Comparison of ENCODE assay signal across 8 mouse cellular contexts in genomic region chr17:56304718-56305117, GRCm38 (mm10). TPM values are rescaled to one million over a fixed set of nuclear protein-coding genes. Genes with fewer than 3 reads are reported as not detected.
A peak's percentile ranks its signal among the peaks of the same experiment; 100 is the strongest.
DNase-seq lines count a peak whose midpoint lies in the region; ATAC-seq and TF ChIP-seq lines count a peak whose summit lies in the region.

No protein-coding gene starts in this region.

- no peaks in the 10 kb centered on the region for H3K9me3 ChIP-seq in heart, embryonic 12.5 days (replicated peaks)
- no peaks in the 10 kb centered on the region for H3K9me3 ChIP-seq in ES-Bruce4 (replicated peaks; ENCODE audit: control insufficient read depth, insufficient read depth, low read length, poor library complexity, severe bottlenecking)
- no peaks in the 10 kb centered on the region for H3K9me3 ChIP-seq in hindbrain, embryonic 10.5 days

- no peak for DNase-seq in heart, postnatal 36 days
- no peak for DNase-seq in hindbrain, embryonic 10.5 days (ENCODE audit: low spot score)
- DNase-seq in frontal cortex, postnatal 10 days (ENCODE audit: low spot score in 2 of 2), result no peak
- no peak for DNase-seq in spleen, postnatal 36 days (ENCODE audit: low spot score in 2 of 2)
- no peak for DNase-seq in B cell, adult 2 months

- ATAC-seq in heart, embryonic 12.5 days (ENCODE audit: insufficient number of reproducible peaks, low FRiP score), result no peak

- no peak for TF ChIP-seq POLR2A in ES-Bruce4 (IDR thresholded peaks at IDR 0.05; ENCODE audit: insufficient read depth, low read length)

- no peak overlapping the region; the same call in 1 of the 2 replicates for H3K27ac ChIP-seq in heart, embryonic 12.5 days (ENCODE audit: poor library complexity, severe bottlenecking)
- H3K27ac ChIP-seq in ES-Bruce4 (ENCODE audit: insufficient read depth, low read length) (no peak overlapping the region), macrophage (no peak overlapping the region; the same call in 1 of the 2 replicates)
- peak overlapping the region; percentile 97 for H3K27ac ChIP-seq in hindbrain, embryonic 10.5 days

- peaks cover 33% of the 10 kb centered on the region for H3K4me1 ChIP-seq in heart, embryonic 12.5 days (replicated peaks)
- peaks cover 2% of the 10 kb centered on the region for H3K4me1 ChIP-seq in ES-Bruce4 (ENCODE audit: control insufficient read depth, insufficient read depth, low read length)
- H3K4me1 ChIP-seq in hindbrain, embryonic 10.5 days (replicated peaks), result peaks cover 64% of the 10 kb centered on the region

- no peaks in the 10 kb centered on the region for H3K27me3 ChIP-seq in heart, embryonic 12.5 days (replicated peaks)
- no peaks in the 10 kb centered on the region for H3K27me3 ChIP-seq in ES-Bruce4 (ENCODE audit: control insufficient read depth, insufficient read depth, low read length, poor library complexity, severe bottlenecking)
- H3K27me3 ChIP-seq in hindbrain, embryonic 10.5 days (ENCODE audit: insufficient read depth, poor library complexity, severe bottlenecking), result no peaks in the 10 kb centered on the region

- no peak for TF ChIP-seq CTCF in ES-Bruce4 (IDR thresholded peaks at IDR 0.05; ENCODE audit: low read depth, low read length)

- peak overlapping the region; percentile 91 for H3K9ac ChIP-seq in heart, embryonic 12.5 days
- peak overlapping the region; percentile 78 for H3K9ac ChIP-seq in ES-Bruce4 (ENCODE audit: low read depth, poor library complexity, severe bottlenecking)

- no peak for TF ChIP-seq EP300 in ES-Bruce4 (IDR thresholded peaks at IDR 0.05; ENCODE audit: insufficient read depth, low read depth, low read length)

- H3K4me3 ChIP-seq in heart, embryonic 12.5 days, result peak overlapping the region; percentile 80
- H3K4me3 ChIP-seq in ES-Bruce4 (ENCODE audit: low read depth, low read length), result peak overlapping the region; percentile 74
- peak overlapping the region; percentile 96 for H3K4me3 ChIP-seq in hindbrain, embryonic 10.5 days
- H3K4me3 ChIP-seq in macrophage (ENCODE audit: inconsistent target), result peak overlapping the region; percentile 88

- peak overlapping the region; percentile 99 for H3K4me2 ChIP-seq in heart, embryonic 12.5 days

- H3K36me3 ChIP-seq in heart, embryonic 12.5 days, result peaks cover 45% of the 10 kb centered on the region
- H3K36me3 ChIP-seq in ES-Bruce4 (ENCODE audit: control insufficient read depth, insufficient read depth, low read length, poor library complexity, severe bottlenecking) (peaks cover 33% of the 10 kb centered on the region), macrophage (ENCODE audit: inconsistent target) (no peaks in the 10 kb centered on the region)
- peaks cover 50% of the 10 kb centered on the region for H3K36me3 ChIP-seq in hindbrain, embryonic 10.5 days

- intact Hi-C loops in heart, postnatal 36 days (cut with DNase I), result no loop called here

- 15% methylated on average over 11 of the region's 11 CpGs for WGBS in heart, embryonic 12.5 days
- WGBS in hindbrain, embryonic 10.5 days, result 20% methylated on average over 11 of the region's 11 CpGs
- 26% methylated on average over 11 of the region's 11 CpGs for WGBS in macrophage (ENCODE audit: missing documents)

- peaks cover 54% of the 10 kb centered on the region for H3K79me2 ChIP-seq in macrophage (ENCODE audit: inconsistent target)

RNA-seq across cellular contexts. Expression of gene Uhrf1, which starts 1.6 kb away (rescaled TPM):
- polyA plus RNA-seq in heart, embryonic 12.5 days (2016; fragmentation: Nextera tagmentation; extraction: Ambion mirVana), result 88.4 and 91.2 TPM in 2 replicates
- total RNA-seq in heart, postnatal 36 days (2021), result 1 to 10 TPM; 2.8 to 3.3 TPM
- polyA plus RNA-seq in ES-Bruce4 (2011; ENCODE audit: insufficient read depth, insufficient read length, low read depth, missing spikeins), result 162 and 174 TPM in 2 replicates
- polyA plus RNA-seq in hindbrain, embryonic 10.5 days (2016; fragmentation: Nextera tagmentation; extraction: Ambion mirVana), result 196 and 300 TPM in 2 replicates
- 10 to 100 TPM in 13 of 26 experiments, 1 to 10 TPM in 13; 2.4 to 31.3 (median 10.2) TPM for total RNA-seq in macrophage (2018; cell fraction: chromatin; rRNA removed)
- 1 to 10 TPM; 3.9 to 9.2 (median 5.9) TPM for total RNA-seq in macrophage (2018; cell fraction: cytosol; rRNA removed)
- 10 to 100 TPM in 3 of 26 experiments, 1 to 10 TPM in 23; 3.7 to 97.3 (median 6.4) TPM for total RNA-seq in macrophage (2018; cell fraction: nucleus; rRNA removed)
- 2.3 to 57.4 TPM (median 13.6 TPM) in 3 replicates for polyA plus RNA-seq in macrophage (2018)

RNA-seq across cellular contexts. Expression of gene Arrdc5, which starts 4.6 kb away (rescaled TPM):
- polyA plus RNA-seq in heart, embryonic 12.5 days (2016; fragmentation: Nextera tagmentation; extraction: Ambion mirVana), result not detected in 2 replicates
- not detected for total RNA-seq in heart, postnatal 36 days (2021)
- not detected in 2 replicates for polyA plus RNA-seq in ES-Bruce4 (2011; ENCODE audit: insufficient read depth, insufficient read length, low read depth, missing spikeins)
- not detected in 2 replicates for polyA plus RNA-seq in hindbrain, embryonic 10.5 days (2016; fragmentation: Nextera tagmentation; extraction: Ambion mirVana)
- total RNA-seq in macrophage (2018; cell fraction: chromatin; rRNA removed), result not detected
- total RNA-seq in macrophage (2018; cell fraction: cytosol; rRNA removed), result not detected
- total RNA-seq in macrophage (2018; cell fraction: nucleus; rRNA removed), result not detected
- polyA plus RNA-seq in macrophage (2018), result not detected in 3 replicates

RNA-seq across cellular contexts. Expression of gene Plin3, which starts 12.0 kb away (rescaled TPM):
- 59.1 and 60.0 TPM in 2 replicates for polyA plus RNA-seq in heart, embryonic 12.5 days (2016; fragmentation: Nextera tagmentation; extraction: Ambion mirVana)
- 100 to 1,000 TPM; 183 to 206 TPM for total RNA-seq in heart, postnatal 36 days (2021)
- 57.1 and 60.2 TPM in 2 replicates for polyA plus RNA-seq in ES-Bruce4 (2011; ENCODE audit: insufficient read depth, insufficient read length, low read depth, missing spikeins)
- polyA plus RNA-seq in hindbrain, embryonic 10.5 days (2016; fragmentation: Nextera tagmentation; extraction: Ambion mirVana), result 50.9 and 61.6 TPM in 2 replicates
- 10 to 100 TPM in 18 of 26 experiments, 1 to 10 TPM in 8; 3.7 to 35.4 (median 12.4) TPM for total RNA-seq in macrophage (2018; cell fraction: chromatin; rRNA removed)
- total RNA-seq in macrophage (2018; cell fraction: cytosol; rRNA removed), result 10 to 100 TPM; 28.2 to 67.4 (median 39.0) TPM
- total RNA-seq in macrophage (2018; cell fraction: nucleus; rRNA removed), result 10 to 100 TPM; 10.8 to 40.1 (median 19.8) TPM
- 40.0 to 53.0 TPM (median 46.8 TPM) in 3 replicates for polyA plus RNA-seq in macrophage (2018)

RNA-seq across cellular contexts. Expression of gene Kdm4b, which starts 21.1 kb away (rescaled TPM):
- polyA plus RNA-seq in heart, embryonic 12.5 days (2016; fragmentation: Nextera tagmentation; extraction: Ambion mirVana), result 34.3 and 37.1 TPM in 2 replicates
- total RNA-seq in heart, postnatal 36 days (2021), result 10 to 100 TPM; 38.0 to 40.9 TPM
- polyA plus RNA-seq in ES-Bruce4 (2011; ENCODE audit: insufficient read depth, insufficient read length, low read depth, missing spikeins) (9.5 and 11.5 TPM in 2 replicates), macrophage (2018) (6.8 to 13.1 TPM (median 8.6 TPM) in 3 replicates)
- 51.5 and 65.8 TPM in 2 replicates for polyA plus RNA-seq in hindbrain, embryonic 10.5 days (2016; fragmentation: Nextera tagmentation; extraction: Ambion mirVana)
- total RNA-seq in macrophage (2018; cell fraction: chromatin; rRNA removed), result 10 to 100 TPM; 19.0 to 65.4 (median 41.1) TPM
- total RNA-seq in macrophage (2018; cell fraction: cytosol; rRNA removed), result 10 to 100 TPM in 20 of 26 experiments, 1 to 10 TPM in 6; 6.7 to 16.1 (median 12.1) TPM
- total RNA-seq in macrophage (2018; cell fraction: nucleus; rRNA removed), result 10 to 100 TPM; 11.3 to 39.3 (median 19.5) TPM

RNA-seq across cellular contexts. Expression of gene Ticam1, which starts 28.1 kb away (rescaled TPM):
- 8.6 and 9.5 TPM in 2 replicates for polyA plus RNA-seq in heart, embryonic 12.5 days (2016; fragmentation: Nextera tagmentation; extraction: Ambion mirVana)
- total RNA-seq in heart, postnatal 36 days (2021), result 1 to 10 TPM; 8.7 to 8.8 TPM
- polyA plus RNA-seq in ES-Bruce4 (2011; ENCODE audit: insufficient read depth, insufficient read length, low read depth, missing spikeins), result 4.0 and 4.7 TPM in 2 replicates
- polyA plus RNA-seq in hindbrain, embryonic 10.5 days (2016; fragmentation: Nextera tagmentation; extraction: Ambion mirVana), result 2.4 and 2.6 TPM in 2 replicates
- total RNA-seq in macrophage (2018; cell fraction: chromatin; rRNA removed), result 10 to 100 TPM; 20.0 to 66.0 (median 29.6) TPM
- total RNA-seq in macrophage (2018; cell fraction: cytosol; rRNA removed), result 10 to 100 TPM; 29.2 to 68.9 (median 35.2) TPM
- 10 to 100 TPM; 18.9 to 54.1 (median 29.3) TPM for total RNA-seq in macrophage (2018; cell fraction: nucleus; rRNA removed)
- polyA plus RNA-seq in macrophage (2018), result 19.5 to 36.1 TPM (median 21.2 TPM) in 3 replicates
